Mouse (Mus musculus): ENCODE data around the gene Otogl. TPM values are rescaled to one million over a fixed set of nuclear protein-coding genes. Genes with fewer than 3 reads are reported as not detected.

Otogl gene
- total RNA-seq (2021) = under 1 TPM; 0.14 to 0.18 TPM

DNA sequence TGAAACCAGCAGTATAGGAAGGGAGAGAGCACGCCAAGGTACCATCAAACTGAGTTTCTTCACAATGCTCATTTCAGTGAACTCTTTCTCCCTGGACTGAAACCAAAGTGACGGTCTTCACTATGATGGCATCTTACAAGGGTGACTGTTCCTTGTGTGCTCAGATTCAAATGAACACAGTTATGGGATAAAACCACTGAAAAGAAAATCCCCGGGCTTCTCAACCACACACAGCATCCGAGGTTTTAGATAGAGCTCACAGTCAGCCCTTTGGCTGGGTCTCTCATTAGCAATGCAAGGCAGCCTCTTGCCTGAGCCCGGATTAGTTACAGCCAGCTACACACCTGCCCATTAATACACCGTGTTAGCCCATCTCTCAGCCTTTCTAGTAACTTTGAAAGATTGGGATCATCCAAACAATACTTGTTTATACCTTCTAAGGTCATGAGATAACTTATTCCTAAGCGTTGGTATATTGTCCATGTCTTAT, at the start of gene Otogl:
TSS of gene Otogl (minus strand) at position 51 of the 490 bp plus-strand sequence.
- intact Hi-C loops (cut with DNase I) = no loop called here

DNA sequence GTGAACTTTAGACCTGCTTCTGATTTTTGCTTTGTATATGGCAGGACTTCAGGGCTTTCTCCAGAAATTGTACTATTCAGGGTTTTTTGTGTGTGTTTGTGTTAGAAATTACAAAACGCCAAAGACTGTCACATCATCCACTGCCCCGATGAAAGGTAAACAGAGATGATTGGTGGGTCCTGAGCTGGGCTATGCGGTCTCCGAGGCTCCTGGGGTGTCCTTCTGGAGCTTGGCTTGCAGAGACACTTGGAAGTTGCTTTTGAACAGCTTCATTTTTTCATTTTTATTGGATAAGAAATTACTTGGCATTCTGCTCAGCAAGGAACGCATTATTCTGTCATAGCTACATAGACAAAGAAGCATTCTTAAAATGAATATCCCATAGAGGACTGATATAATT, 44.7 kb upstream of the Otogl start:
- intact Hi-C loops (cut with DNase I) = no loop called here
- DNase-seq (ENCODE audit: low spot score in 2 of 2) = no peak

More for the DNA sequence above, at the start of gene Otogl:
- DNase-seq (ENCODE audit: low spot score in 2 of 2) = no peak

DNA sequence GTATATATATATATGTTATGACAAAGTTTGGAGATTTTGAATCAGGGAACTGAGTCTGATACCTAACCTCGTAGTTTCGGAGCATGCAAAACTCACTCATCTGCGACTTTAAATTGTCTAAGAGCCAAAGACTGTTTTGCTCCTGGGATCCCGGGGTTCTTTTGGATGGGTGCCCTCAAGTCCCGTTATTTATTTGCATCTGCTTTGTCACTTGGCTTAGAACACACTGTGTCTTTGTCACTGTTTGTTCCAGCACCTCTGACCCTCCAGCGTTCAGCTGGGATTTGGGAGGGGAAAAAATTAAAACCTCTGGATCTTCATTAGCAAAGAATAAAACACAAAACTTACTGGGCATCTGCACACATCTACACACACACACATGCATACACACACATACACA, 42.5 kb upstream of the Otogl start:
- no peak for DNase-seq (ENCODE audit: low spot score in 2 of 2)

DNA sequence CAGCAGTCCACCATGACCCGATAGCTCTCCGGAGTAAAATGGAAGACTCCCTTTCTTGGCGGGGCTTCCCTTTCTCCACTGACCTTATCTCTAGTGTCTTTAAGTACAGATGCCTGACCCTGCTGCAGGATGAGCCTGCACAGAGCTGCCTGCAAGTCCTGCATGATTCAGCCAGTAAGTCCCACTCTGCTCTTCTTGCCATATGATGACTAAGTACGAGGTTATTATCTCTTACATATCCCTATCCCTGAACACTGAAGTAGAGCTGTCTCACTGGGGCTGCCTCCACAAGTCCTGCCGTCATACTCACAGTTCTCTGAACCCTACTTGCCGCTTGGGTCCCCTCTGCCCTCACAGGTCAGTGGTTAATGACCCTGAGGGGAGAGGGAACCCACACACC, 39.7 kb upstream of the Otogl start:
- intact Hi-C loops (cut with DNase I) = no loop called here
- no peak for DNase-seq (ENCODE audit: low spot score in 2 of 2)

More for the DNA sequence above, 42.5 kb upstream of the Otogl start:
- intact Hi-C loops (cut with DNase I) = no loop called here

DNA sequence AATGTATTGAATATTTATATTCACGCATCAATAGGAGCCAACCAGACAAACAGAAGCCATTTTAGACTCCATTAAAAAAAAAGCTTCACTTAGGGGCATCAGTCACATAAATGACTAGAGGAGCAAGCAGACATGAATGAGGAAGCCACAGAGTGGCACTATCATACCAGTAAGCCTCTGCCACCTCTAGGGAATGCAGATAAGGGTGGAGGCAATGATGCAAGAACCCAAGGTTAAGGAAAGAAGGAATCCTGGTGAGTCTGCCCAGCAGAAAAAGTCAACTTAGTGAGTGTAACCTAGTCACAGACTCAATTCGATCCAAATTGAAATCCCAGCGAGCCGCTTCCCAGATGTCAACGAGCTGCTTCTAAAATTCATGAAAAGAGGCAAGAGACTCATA, 38.0 kb upstream of the Otogl start:
- intact Hi-C loops (cut with DNase I) = no loop called here
- no peak for DNase-seq (ENCODE audit: low spot score in 2 of 2)

DNA sequence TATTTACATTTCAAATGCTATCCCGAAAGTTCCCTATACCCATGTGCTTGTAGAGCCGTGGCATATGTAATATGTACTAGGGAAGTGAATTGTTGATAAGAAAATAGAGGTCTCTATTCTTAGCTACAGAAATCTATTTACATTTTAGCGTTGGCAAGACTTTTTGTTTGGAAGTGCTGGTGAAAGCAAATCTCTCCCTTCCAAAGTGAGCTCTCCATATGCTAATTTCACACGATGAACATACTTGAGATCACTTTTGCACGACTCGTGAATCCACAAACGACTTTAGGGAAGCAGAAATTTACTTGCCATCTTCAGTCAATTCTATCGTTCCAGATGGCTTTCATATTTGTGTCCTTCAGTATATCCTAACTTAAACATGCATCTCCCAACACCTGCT, 36.7 kb upstream of the Otogl start:
- intact Hi-C loops (cut with DNase I) = no loop called here
- DNase-seq (ENCODE audit: low spot score in 2 of 2) = peak in 1 of 2 experiments; percentile 19

DNA sequence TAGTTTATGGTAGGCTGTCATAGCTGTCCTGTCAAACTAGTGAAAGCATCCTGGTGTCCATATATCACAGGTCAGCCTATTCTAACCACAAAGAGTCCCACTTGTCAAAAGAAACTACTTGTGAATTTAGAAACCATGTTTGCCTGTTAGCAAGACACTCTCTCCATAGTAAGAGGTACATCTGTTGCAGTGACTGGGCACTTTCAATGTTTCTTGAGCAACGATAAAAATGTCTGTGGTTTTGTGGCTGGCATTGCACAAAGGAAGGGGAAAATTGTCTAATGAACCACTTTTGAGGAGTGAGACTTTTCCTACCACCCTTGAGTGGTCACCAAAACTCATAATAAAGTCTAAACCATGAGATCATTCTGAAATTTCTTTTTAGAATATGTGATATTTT, 36.1 kb upstream of the Otogl start:
- intact Hi-C loops (cut with DNase I) = no loop called here
- no peak for DNase-seq (ENCODE audit: low spot score in 2 of 2)

DNA sequence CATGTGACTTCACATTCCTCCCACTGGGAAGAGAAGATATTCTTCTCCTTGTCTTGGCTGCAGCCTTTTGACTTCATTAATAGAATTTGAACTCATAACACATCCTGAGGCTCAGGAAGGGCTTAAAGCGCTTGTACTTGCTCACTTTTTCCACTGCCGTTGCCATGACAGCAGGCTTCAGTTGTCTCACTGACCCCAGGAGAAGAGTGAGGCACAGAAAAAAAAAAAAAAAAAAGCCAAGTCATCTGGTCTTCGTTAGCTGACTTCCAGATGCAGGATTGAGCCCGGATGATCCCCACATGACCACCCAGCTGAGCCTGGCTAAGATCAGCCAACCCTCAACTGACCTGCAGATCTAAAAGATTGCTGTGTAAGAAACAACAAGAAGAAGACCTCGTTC, 34.4 kb upstream of the Otogl start:
- intact Hi-C loops (cut with DNase I) = no loop called here

DNA sequence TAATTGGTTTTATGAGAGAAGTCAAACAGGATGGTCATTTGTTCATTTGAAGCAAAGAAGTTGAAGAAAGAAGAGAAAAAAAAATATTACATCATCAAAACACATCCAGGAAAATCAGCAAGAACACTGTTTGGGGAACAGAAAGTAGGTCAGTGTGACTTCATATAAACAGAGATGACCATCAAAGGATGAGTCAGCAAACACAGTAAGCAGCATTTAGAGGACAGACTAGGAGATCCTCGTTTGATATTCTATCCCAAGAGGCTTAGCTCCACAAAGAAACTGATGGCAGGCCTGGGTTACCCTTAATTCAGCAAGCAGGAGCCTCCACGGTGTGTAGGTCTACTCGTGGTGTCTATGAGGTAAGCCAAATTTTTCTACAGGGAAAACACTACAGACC, 31.9 kb upstream of the Otogl start:
- no peak for DNase-seq (ENCODE audit: low spot score in 2 of 2)
- intact Hi-C loops (cut with DNase I) = loop anchor here (5.0 kb wide), 1 partner anchor 88 kb away; no protein-coding TSS in a partner anchor

More for the DNA sequence above, 34.4 kb upstream of the Otogl start:
- DNase-seq (ENCODE audit: low spot score in 2 of 2) = no peak

DNA sequence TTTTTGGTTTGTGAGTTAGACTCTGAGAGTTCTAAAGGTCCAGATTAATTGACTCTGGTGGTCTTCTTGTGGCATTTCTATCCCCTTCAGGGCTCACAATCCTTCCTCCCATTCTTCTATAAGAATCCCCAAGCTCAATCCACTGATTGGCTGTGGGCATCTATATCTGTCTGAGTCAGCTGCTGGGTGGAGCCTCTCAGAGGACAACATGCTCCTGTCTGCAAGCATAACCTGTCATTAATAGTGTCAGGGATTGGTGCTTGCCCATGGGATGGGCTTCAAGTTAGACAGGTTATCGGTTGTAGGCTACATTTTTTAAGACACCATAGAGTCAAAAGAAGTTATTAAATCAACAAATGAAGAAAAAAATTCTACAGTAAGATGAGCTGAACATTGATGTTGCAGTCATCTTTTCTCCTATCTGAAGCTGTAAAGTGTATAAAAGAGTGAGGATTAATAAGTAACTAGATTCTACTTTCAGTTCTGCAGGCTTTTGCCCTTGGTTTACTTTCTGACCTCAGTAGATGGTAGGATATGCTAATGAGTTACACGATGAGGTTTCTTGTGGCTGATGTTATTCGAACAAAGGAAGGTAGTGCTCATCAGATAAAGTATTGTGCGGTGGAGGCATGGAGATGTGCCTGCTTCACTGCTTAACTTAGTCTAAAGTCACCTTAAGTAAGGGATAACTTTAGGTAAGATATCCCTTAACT, 29.4 kb upstream of the Otogl start:
- no peak for DNase-seq (ENCODE audit: low spot score in 2 of 2)
- intact Hi-C loops (cut with DNase I) = loop anchor here (5.0 kb wide), 1 partner anchor 91 kb away; no protein-coding TSS in a partner anchor

DNA sequence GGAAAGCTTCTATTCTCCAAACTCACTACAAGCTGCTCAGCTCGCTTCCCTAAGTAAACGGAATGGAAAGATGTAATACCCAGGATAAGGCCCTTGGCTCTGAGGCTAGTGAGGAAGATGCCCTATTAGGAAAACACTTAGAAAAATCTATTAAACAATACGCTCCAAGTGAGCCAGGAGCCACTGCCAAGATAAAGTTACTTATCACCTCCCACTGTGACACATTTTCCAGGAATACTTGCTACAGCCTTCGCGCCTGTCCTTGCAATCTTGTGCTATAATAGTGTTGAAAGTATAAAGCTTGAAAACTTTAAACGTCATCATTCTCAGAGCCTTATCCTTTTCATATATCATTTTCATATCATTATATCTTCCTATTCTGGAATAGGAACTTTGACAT, 28.4 kb upstream of the Otogl start:
- intact Hi-C loops (cut with DNase I) = loop anchor here (5.0 kb wide), 1 partner anchor 92 kb away; no protein-coding TSS in a partner anchor

DNA sequence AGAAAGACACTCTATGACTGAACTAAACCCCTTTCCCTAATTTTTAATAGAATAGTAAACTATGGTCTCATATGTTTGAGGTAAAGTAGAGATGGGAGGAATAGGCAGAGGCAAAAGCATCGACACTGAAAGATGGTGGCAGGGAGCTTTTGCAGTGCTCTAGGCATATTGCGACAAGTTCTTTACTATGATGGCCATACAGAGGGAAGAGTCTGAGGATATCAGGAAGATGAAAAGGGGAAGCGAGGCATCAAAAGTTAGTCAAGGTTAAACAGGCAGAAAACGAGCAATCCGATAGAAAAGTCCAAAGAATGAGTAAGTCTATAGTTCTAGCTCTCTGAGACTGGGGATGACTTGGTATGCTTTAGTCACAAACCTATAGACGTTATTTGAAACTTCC, 27.9 kb upstream of the Otogl start:
- intact Hi-C loops (cut with DNase I) = loop anchor here (5.0 to 10.0 kb wide), 2 partner anchors 92 to 325 kb away; no protein-coding TSS in a partner anchor
- DNase-seq (ENCODE audit: low spot score in 2 of 2) = no peak

More for the DNA sequence above, 28.4 kb upstream of the Otogl start:
- peak in 1 of 2 experiments; percentile 65 for DNase-seq (ENCODE audit: low spot score in 2 of 2)

DNA sequence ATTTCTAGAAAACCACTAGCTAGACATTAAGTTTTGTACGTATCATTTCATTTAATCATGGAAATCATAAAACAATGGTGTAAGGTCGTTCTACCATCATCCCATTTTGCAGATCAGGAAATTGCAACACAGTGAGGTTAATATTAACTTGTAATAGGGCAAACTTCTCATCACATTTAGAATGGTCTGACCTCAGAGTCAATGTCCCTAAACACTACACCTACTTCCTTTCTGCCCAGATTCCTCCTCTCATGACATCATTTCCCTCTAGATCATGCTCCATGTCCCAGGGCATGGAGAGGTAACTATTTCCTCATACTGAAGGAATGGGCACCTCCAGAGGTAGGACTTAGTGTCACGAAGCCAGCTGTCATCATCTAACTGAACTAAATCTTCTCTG, 22.1 kb upstream of the Otogl start:
- intact Hi-C loops (cut with DNase I) = loop anchor here (10.0 kb wide), 1 partner anchor 331 kb away; no protein-coding TSS in a partner anchor
- no peak for DNase-seq (ENCODE audit: low spot score in 2 of 2)

DNA sequence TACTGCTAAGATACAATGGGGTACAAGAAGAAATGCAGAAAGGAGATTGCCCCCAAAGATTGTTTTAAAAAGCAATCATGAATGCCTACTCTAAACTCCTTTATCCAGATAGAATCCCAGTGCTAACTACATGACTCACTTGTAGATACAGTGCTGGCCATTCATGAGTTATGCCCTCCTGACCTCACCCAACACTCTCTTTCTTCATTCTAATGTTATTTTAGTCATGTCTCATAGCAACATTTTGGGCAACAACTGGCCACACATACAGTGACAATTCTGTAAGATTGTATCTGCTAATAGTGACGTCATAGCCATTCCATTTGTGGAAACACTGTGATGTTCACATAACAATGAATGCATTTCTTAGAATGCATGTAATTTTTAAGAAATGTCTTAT, 21.6 kb upstream of the Otogl start:
- no peak for DNase-seq (ENCODE audit: low spot score in 2 of 2)
- intact Hi-C loops (cut with DNase I) = loop anchor here (2.0 to 10.0 kb wide), 2 partner anchors 229 to 331 kb away; partner anchors contain the start of gene Ppp1r12a

DNA sequence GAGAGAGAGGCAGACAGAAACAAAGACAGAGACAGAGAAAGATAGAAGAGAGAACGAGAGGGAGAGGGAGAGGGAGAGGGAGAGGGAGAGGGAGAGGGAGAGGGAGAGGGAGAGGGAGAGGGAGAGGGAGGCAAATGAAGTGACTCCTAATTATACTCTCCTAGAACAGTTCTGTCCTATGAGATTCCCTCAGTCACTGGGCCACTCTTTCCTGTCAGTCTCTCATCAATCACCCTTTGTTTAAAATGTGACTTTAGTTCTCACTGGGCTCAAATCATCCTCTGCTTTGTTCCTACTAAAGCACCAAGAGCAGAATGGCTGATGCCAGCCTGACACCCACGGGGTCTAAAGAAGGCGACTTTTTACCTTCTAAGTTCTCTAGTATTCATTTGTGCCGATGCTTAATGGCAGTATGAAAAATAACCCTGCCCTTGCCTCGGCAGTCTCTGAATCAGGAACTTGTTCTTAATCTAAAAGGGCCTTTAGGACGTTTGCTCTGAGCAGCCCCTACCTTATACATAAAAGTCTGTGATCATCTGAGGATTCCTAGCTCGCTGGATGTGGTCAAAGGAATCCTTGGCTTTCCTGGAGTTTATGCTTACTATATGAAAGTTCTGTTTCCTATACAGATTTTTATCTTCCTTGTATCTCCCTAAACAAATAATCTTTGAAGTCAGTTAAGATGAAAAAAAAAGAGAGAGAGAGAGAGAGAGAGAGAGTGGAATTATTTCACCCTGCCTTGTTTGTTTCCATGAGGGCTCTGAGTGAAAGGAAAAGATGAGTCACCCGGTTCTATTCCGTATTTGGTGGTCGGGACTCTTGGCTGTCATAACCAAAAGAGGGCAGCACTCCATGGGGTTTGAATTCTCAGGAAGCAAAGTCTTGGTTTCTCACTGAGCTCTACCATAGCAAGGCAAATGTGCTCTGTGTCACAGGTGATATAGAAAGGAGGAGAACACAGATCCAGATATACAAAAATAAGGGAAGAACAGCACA, 20.2 kb upstream of the Otogl start:
- intact Hi-C loops (cut with DNase I) = loop anchor here (2.0 to 10.0 kb wide), 2 partner anchors 231 to 333 kb away; partner anchors contain the start of gene Ppp1r12a

DNA sequence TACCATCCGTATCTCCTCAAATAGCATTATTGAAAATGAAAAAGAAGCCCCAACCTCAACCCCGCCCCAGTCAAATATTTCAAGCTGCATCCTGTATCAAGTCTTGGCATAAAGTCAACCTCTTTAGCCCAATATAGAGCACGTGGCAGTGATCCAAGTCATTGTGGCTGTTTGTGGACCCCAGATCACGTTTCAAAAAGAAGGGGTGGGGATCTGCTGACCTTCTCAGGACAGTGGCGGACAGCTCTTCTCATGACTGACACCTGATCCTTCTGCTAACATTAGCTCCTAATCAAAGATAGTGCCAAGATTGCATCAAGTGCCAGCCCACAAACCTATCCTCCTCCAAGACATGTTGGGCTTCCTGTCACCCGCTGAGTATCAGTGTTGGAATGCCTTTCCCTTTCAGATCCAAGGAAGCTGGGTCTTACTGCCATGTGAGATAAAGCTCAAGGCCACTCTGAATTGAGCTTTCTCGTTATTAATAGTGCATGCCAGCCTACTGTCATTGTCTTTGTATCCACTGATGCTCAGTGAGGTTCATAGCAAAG, 18.6 kb upstream of the Otogl start:
- intact Hi-C loops (cut with DNase I) = loop anchor here (10.0 kb wide), 1 partner anchor 334 kb away; no protein-coding TSS in a partner anchor
- no peak for DNase-seq (ENCODE audit: low spot score in 2 of 2)

More for the DNA sequence above, 20.2 kb upstream of the Otogl start:
- peak; percentile 62 to 89 for DNase-seq (ENCODE audit: low spot score in 2 of 2)

DNA sequence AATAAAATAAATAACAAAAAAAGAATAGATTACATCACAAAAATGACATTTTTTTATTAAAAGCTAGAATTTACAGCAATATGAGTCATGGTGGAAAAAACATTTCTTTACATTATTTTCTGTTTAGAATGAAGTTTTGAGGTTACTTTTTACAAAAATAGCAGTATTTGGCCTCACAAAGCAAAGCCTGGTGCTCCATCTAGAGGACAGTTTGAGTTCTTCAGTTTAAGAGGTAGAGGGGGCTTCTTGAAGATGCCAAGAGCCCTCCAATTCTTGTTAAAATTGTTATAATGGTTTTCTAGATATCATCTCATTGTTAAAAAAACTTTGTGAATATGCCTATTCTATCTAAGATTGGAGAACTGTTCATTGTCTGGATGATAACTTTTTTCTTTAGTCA, 13.4 kb upstream of the Otogl start:
- intact Hi-C loops (cut with DNase I) = loop anchor here (2.0 to 10.0 kb wide), 2 partner anchors 125 to 481 kb away; no protein-coding TSS in a partner anchor
- DNase-seq (ENCODE audit: low spot score in 2 of 2) = no peak

DNA sequence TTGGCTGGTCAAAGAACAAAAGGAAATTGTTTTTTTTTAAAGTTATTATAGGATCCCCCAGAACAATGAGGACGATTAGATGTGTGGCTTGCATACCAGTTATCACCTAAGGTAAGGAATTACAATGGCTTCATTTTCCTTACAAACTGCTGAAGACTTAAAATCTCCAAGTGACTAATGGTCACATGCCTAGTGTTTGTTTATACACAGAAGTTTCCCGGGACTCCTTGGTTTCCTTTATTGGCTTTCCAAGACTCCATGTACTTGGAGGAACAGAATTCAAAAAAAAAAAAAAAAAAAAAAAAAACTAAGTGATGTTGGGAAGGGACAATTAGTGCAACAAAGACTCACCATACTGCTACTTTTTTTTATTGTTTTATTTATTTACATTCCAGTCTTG, 11.9 kb upstream of the Otogl start:
- intact Hi-C loops (cut with DNase I) = loop anchor here (1.0 to 10.0 kb wide), 4 partner anchors 66 to 992 kb away; no protein-coding TSS in a partner anchor
- no peak for DNase-seq (ENCODE audit: low spot score in 2 of 2)

DNA sequence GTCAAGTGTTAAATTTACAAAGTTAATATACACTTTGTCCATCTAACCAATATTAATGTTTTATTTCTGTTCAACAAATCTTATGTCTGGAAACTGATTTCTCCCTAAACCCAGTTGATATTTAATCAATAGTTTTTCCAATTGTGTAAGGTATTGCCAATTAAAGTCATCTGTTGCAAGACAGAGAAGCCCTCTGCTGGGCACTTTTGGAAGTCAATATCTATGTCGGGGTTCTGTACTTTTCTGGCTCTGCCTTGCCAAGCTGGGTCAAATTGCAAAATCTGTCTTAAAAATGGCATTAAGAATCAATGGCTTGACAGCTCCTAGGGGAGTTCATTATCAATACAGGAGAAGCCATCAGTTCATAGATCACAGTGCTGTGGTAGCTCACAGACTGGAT, 10.8 kb upstream of the Otogl start:
- intact Hi-C loops (cut with DNase I) = loop anchor here (5.0 to 10.0 kb wide), 2 partner anchors 478 to 990 kb away; no protein-coding TSS in a partner anchor
- peak in 1 of 2 experiments; percentile 26 for DNase-seq (ENCODE audit: low spot score in 2 of 2)

All from left cerebral cortex, postnatal 25 days (tissue).